Mouse (Mus musculus): ENCODE results near the gene Mgat4b. TPM values are rescaled to one million over a fixed set of nuclear protein-coding genes. Genes with fewer than 3 reads are reported as not detected.

The Mgat4b gene
- total RNA-seq, 1 experiment: 22.6 TPM

DNA sequence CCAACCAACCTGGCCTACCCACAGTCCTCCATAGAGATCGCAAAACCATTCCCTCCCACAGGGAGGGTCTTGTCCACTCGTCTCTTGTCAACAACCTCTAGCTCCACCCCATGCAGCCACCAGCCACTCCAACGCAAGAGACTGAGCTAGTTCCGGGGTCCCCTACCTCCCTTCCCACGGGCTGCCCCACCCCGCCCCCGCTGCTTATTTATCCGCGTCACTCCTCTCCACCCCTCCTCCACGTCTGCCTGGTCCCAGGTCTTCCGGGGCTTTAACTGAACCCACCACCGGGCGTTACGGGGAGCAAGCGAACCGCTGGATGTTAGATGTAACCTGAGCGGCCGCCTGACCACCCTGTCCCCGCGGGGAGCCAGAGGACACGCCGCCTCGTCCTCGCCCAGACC lies 587 bp upstream of the Mgat4b start:
- peak overlapping the region; percentile 90 to 92 for H3K4me3 ChIP-seq (ENCODE audit: insufficient read depth in 1 of 2, low read depth in 1 of 2, low read length in 2 of 2, poor library complexity in 1 of 2, severe bottlenecking in 1 of 2)
- peak; percentile 75 for DNase-seq (ENCODE audit: low read depth, low spot score)
- TF ChIP-seq ZC3H11A (IDR thresholded peaks at IDR 0.05; ENCODE audit: borderline replicate concordance, low read depth, low read length) (no peak), MAFK (IDR thresholded peaks at IDR 0.05; ENCODE audit: insufficient read depth, low read depth, low read length) (no peak), CHD2 (IDR thresholded peaks at IDR 0.05; ENCODE audit: low read depth, low read length) (no peak), ZNF384 (IDR thresholded peaks at IDR 0.05; ENCODE audit: low read depth, low read length) (no peak), HCFC1 (IDR thresholded peaks at IDR 0.05; ENCODE audit: borderline replicate concordance, insufficient read depth, low read length) (no peak)
- in situ Hi-C loops (cut with MboI; ENCODE audit: low sequenced_read_pairs in 2 of 2, unreplicated experiment in 2 of 2): no loop called here
- peaks cover 34% of the 10 kb centered on the region for H3K36me3 ChIP-seq (ENCODE audit: control insufficient read depth, insufficient read depth, low read length, poor library complexity, severe bottlenecking)
- peak overlapping the region; percentile 81; the same call in 1 of the 2 replicates for H3K27ac ChIP-seq (ENCODE audit: insufficient read depth, low read depth, low read length, poor library complexity, severe bottlenecking)
- H3K9ac ChIP-seq (ENCODE audit: insufficient read depth, low read depth, low read length, poor library complexity, severe bottlenecking): peak overlapping the region; percentile 86
- H3K4me1 ChIP-seq (ENCODE audit: control insufficient read depth in 2 of 2, insufficient read depth in 2 of 2, low read length in 2 of 2, poor library complexity in 1 of 2): peaks cover 5 to 23% of the 10 kb centered on the region in 2 experiments; a peak in 2 of 4 replicates
- H3K9me3 ChIP-seq (ENCODE audit: control insufficient read depth, insufficient read depth, low read depth, low read length): no peaks in the 10 kb centered on the region

DNA sequence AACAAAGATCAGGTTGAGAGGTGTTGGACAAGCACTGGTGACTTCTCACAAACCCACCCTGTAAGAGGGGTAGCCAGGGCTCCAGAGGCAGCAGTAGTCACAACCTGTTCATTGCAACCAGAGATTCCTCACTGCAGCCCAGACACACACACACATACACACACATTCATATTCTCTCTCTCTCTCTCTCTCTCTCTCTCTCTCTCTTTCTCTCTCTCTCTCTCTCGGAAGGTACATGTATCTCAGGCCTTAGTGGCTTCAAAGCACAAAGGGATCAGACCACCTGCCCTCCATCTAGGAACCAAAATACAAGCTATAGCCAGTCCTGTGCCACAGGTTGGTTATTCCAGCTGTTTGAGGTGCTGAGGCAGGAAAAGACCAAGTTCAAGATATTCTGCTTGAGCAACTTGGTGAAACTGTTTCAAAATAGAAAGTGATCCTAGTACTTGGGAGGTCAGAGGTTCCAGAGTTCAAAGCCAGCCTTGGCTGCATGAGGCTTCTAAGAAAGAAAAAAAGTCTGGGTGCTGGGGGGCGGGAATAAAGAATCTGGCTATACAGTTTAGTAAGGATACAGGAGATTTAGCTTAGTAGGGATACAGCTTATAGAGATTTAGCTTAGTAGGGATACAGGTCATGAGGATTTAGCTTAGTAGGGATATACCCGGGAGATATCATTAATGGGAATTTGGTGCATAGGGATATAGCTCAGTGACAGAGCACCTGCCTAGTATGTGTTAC lies 801 bp downstream of the Mgat4b start:
- Histone ChIP-seq H3K9ac (ENCODE audit: insufficient read depth, low read depth, low read length, poor library complexity, severe bottlenecking) (peak overlapping the region; percentile 49), H3K4me3 (ENCODE audit: insufficient read depth in 1 of 2, low read depth in 1 of 2, low read length in 2 of 2, poor library complexity in 1 of 2, severe bottlenecking in 1 of 2) (peak overlapping the region; percentile 90 to 92; a peak in 2 of 4 replicates), H3K9me3 (ENCODE audit: control insufficient read depth, insufficient read depth, low read depth, low read length) (no peaks in the 10 kb centered on the region), H3K27ac (ENCODE audit: insufficient read depth, low read depth, low read length, poor library complexity, severe bottlenecking) (peak overlapping the region; percentile 32; the same call in 1 of the 2 replicates), H3K4me1 (ENCODE audit: control insufficient read depth in 2 of 2, insufficient read depth in 2 of 2, low read length in 2 of 2, poor library complexity in 1 of 2) (peaks cover 11 to 31% of the 10 kb centered on the region in 2 experiments), H3K36me3 (ENCODE audit: control insufficient read depth, insufficient read depth, low read length, poor library complexity, severe bottlenecking) (peaks cover 22% of the 10 kb centered on the region)
- in situ Hi-C loops (cut with MboI; ENCODE audit: low sequenced_read_pairs in 2 of 2, unreplicated experiment in 2 of 2): no loop called here
- TF ChIP-seq MAFK (IDR thresholded peaks at IDR 0.05; ENCODE audit: insufficient read depth, low read depth, low read length) (no peak), HCFC1 (IDR thresholded peaks at IDR 0.05; ENCODE audit: borderline replicate concordance, insufficient read depth, low read length) (no peak), ZC3H11A (IDR thresholded peaks at IDR 0.05; ENCODE audit: borderline replicate concordance, low read depth, low read length) (no peak), CHD2 (IDR thresholded peaks at IDR 0.05; ENCODE audit: low read depth, low read length) (no peak), ZNF384 (IDR thresholded peaks at IDR 0.05; ENCODE audit: low read depth, low read length) (no peak)
- DNase-seq (ENCODE audit: low read depth, low spot score): no peak

DNA sequence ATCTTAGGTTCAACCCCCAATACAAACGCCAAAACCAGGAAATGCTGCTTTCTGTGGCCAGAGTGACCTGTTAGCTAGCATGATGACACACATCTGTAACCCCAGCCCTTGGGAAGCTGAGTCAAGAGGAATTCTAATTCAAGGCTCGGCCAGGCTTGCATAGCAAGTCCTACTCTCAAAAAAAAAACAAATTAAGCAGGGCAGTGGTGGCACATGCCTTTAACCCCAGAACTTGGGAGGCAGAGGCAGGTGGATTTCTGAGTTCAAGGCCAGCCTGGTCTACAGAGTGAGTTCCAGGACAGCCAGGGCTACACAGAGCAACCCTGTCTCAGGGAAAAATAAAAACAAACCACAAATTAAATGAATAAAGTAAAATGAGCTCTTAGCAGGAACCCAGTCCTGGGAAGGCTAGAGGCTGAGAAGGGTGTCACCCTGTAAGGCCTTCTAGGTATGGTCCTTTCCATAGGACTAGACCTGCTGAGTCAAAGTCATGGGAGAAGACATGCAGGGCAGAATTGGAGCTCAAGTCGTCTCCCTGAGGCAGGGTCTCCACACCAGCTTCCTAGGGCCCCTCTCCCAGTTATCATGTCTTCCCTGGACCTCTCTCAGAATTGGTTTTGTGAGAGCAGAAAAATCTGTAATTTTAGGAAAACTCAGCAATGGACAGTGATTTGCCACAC lies 1.5 kb downstream of the Mgat4b start:
- in situ Hi-C loops (cut with MboI; ENCODE audit: low sequenced_read_pairs in 2 of 2, unreplicated experiment in 2 of 2): no loop called here
- Histone ChIP-seq H3K4me1 (ENCODE audit: control insufficient read depth in 2 of 2, insufficient read depth in 2 of 2, low read length in 2 of 2, poor library complexity in 1 of 2) (peaks cover 13 to 37% of the 10 kb centered on the region in 2 experiments), H3K4me3 (ENCODE audit: insufficient read depth in 1 of 2, low read depth in 1 of 2, low read length in 2 of 2, poor library complexity in 1 of 2, severe bottlenecking in 1 of 2) (no peak overlapping the region), H3K9me3 (ENCODE audit: control insufficient read depth, insufficient read depth, low read depth, low read length) (no peaks in the 10 kb centered on the region), H3K27ac (ENCODE audit: insufficient read depth, low read depth, low read length, poor library complexity, severe bottlenecking) (peak overlapping the region; percentile 59; the same call in 1 of the 2 replicates), H3K36me3 (ENCODE audit: control insufficient read depth, insufficient read depth, low read length, poor library complexity, severe bottlenecking) (peaks cover 15% of the 10 kb centered on the region), H3K9ac (ENCODE audit: insufficient read depth, low read depth, low read length, poor library complexity, severe bottlenecking) (no peak overlapping the region; the same call in 1 of the 2 replicates)
- no peak for TF ChIP-seq ZNF384 (IDR thresholded peaks at IDR 0.05; ENCODE audit: low read depth, low read length)
- no peak for TF ChIP-seq CHD2 (IDR thresholded peaks at IDR 0.05; ENCODE audit: low read depth, low read length)
- no peak for TF ChIP-seq ZC3H11A (IDR thresholded peaks at IDR 0.05; ENCODE audit: borderline replicate concordance, low read depth, low read length)
- TF ChIP-seq HCFC1 (IDR thresholded peaks at IDR 0.05; ENCODE audit: borderline replicate concordance, insufficient read depth, low read length): no peak
- TF ChIP-seq MAFK (IDR thresholded peaks at IDR 0.05; ENCODE audit: insufficient read depth, low read depth, low read length): no peak
- no peak for DNase-seq (ENCODE audit: low read depth, low spot score)

DNA sequence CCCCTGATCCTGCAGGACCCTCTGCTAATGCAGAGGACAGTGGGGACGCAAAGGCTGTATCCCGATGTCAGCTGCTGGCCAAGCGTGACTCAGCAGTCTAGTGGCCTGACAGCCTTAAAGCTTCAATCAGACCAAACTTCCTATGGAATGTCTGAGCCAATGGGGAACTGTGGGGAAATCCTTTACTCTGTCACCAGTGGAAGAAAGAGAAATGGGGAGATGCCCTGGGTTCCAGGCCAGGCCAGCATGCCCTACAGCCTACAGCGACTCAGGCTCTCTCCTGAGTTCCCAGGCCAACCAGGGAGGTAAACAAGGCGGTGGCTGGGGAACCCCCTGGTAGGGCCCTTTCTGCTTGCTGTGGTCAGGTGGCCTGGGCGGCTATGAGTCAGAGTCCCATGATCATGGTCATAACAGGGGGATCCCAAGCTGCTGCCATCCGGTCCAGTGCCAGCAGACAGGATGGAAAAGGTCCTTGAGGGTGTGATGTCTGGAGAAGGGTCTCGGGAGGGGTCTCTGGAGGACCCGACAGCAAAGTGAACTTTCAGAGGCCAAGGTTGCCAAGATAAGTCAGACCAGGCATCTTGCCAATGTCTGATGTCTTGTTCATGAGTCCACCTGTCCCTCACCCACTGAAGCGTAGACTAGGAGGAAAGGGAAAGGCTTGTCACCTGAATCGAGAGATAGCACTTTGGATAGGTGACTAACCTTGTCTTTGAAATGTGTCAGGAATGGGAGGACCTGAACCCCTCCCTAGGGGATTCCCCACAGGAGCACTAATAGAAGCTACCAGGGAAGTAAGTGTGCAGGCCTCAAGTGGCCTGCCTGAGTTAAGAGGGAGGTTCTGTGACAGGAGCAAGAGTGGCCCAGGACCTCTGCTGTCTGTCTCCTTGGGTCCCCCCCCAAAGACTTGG lies 2.4 kb downstream of the Mgat4b start:
- peak overlapping the region; percentile 59; the same call in 1 of the 2 replicates for H3K27ac ChIP-seq (ENCODE audit: insufficient read depth, low read depth, low read length, poor library complexity, severe bottlenecking)
- peak; percentile 86 for TF ChIP-seq MAFK (IDR thresholded peaks at IDR 0.05; ENCODE audit: insufficient read depth, low read depth, low read length)
- no peak for TF ChIP-seq ZNF384 (IDR thresholded peaks at IDR 0.05; ENCODE audit: low read depth, low read length)
- TF ChIP-seq HCFC1 (IDR thresholded peaks at IDR 0.05; ENCODE audit: borderline replicate concordance, insufficient read depth, low read length): no peak
- TF ChIP-seq CHD2 (IDR thresholded peaks at IDR 0.05; ENCODE audit: low read depth, low read length): no peak
- no peak for TF ChIP-seq ZC3H11A (IDR thresholded peaks at IDR 0.05; ENCODE audit: borderline replicate concordance, low read depth, low read length)
- no peak for DNase-seq (ENCODE audit: low read depth, low spot score)
- no peak overlapping the region for H3K4me3 ChIP-seq (ENCODE audit: insufficient read depth in 1 of 2, low read depth in 1 of 2, low read length in 2 of 2, poor library complexity in 1 of 2, severe bottlenecking in 1 of 2)
- peak overlapping the region; percentile 29; the same call in 1 of the 2 replicates for H3K9ac ChIP-seq (ENCODE audit: insufficient read depth, low read depth, low read length, poor library complexity, severe bottlenecking)
- H3K4me1 ChIP-seq (ENCODE audit: control insufficient read depth in 2 of 2, insufficient read depth in 2 of 2, low read length in 2 of 2, poor library complexity in 1 of 2): peaks cover 14 to 38% of the 10 kb centered on the region in 2 experiments
- peaks cover 6% of the 10 kb centered on the region; the same call in 1 of the 2 replicates for H3K36me3 ChIP-seq (ENCODE audit: control insufficient read depth, insufficient read depth, low read length, poor library complexity, severe bottlenecking)
- in situ Hi-C loops (cut with MboI; ENCODE audit: low sequenced_read_pairs in 2 of 2, unreplicated experiment in 2 of 2): no loop called here
- no peaks in the 10 kb centered on the region for H3K9me3 ChIP-seq (ENCODE audit: control insufficient read depth, insufficient read depth, low read depth, low read length)
